Mouse (Mus musculus) skeletal muscle tissue, postnatal 0 days (tissue): ENCODE measurements around the gene Pafah1b3. TPM values are rescaled to one million over a fixed set of nuclear protein-coding genes. Genes with fewer than 3 reads are reported as not detected.

ENCODE experiments used
- polyA plus RNA-seq: library from polyadenylated mRNA; unstranded; fragments of >200 nt; fragmentation: Nextera tagmentation; extraction: Ambion mirVana; gene quantifications from 2 replicates; pipeline ENCODE4 v1.2.1, GENCODE M21; 2015

Pafah1b3 gene
- polyA plus RNA-seq, result 36.2 and 42.4 TPM in 2 replicates

DNA sequence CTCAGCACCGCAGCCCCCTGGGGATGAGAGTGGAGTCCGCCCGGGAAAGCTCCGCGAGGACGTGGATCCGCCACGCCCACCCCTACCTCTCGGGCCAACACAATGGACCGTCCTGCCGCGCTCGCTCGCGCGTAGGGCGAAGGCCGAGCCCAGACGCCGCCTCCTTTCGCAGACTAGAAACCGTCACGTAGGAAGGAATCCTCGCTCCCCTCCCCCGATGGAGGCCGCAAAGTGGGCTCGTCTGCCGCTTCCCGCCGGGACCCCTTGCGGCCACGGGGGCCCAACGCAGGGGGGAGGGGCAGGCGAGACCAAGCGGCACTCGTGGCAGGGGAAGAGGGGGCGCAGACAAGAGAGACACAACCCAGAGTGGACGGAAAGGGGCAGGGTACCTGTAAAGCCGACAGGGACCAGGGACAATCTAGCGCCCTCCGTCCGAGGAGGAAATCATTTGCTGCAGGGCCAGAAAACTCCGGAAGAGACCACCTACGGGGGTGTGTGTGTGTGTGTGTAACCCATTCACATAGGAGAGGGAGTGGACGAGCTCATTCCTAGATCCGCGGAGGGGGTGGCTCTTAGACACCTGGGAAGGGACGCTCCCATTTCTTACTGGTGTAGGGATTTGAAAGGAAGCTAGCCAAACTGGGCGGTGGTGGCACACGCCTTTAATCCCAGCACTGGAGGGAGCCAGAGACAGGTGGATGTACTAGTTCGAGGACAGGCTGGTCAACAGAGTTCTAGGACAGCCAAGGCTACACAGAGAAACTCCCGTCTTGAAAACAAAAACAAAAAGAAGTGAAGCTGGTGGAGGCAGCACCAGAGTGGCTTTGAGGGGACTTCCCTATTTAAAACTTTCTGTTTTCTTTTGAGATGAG lies at the start of gene Pafah1b3:
Gene Pafah1b3, minus strand, starts transcription at position 533 of the 872 bp plus-strand sequence.

DNA sequence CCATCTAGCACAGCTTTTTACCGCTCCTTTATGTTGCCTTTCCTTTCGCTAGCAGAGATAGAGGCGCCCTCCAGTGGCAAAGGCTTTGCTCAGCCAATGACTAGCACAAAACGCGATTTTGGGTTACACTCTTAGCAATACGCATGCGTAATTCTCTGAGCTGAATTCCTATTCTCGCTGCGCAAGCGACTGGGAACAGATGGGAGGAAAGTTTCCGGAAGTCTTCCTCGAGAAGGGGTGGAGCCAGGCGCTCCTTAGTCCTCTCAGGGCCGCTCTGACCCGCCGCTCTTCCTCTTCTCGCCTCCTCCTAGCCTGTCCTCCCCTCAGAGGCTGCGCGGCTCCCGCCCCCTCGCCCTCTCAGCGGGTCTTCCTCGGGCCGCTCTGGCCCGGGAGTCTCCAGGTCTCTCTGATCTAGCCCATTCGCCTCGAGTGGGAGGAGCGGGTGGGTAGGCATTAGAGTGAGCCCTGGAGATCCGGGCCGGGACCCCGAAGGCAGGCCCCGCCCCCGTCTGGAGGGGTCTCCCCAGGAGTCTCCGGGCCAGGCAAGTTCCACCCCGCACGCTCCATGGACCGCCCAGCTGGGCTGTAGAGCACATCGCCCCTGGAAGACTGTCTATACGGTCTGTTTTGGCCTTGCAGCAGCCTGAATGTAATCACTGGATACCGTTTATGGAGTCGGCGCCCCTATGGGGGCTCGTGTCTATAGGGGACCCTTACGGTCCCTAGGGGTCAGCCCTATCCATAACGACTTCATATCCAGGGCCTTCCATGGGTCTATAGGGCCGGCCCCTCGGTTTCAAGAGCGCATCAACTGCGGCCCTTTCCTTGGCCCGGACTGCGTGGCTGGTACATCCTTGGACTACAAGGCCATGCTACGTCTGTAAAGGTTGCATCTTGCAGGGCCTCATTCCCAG lies 19.0 kb upstream of the Pafah1b3 start, which contains the start of gene Megf8:
Gene Megf8, plus strand, starts transcription at position 633 of the 914 bp plus-strand sequence.

DNA sequence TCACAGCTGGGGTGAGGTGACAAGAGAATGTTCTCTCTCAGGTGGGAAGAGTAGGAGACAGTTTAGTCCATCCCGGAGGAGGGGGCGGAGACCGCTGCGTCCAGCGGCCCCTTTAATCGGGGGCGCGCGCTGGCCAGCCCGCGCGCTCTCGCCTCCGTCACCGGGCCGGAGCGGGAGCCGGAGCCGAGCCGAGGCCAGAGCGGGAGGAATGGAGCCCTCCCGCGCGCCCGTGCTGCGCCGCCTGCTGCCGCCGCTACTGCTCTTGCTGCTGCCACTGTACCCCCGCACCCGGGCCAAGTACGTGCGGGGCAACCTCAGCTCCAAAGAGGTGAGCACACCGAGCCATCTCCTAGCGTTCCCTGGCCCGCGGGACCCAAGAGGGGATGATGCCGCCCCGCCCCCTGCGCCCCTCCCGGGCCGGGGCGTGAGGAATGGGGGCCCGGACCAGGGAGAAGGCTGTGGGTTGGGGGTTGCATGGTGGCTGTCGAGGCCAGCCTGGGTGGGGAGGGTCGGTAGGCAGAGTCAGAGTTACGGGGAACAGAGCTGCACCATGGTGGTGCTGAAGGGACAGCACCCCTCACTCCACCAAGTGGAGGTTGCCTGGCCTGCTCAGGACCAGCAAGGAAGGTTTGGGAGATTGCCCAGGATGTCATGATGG lies 8.3 kb upstream of the Pafah1b3 start, which contains the start of gene Tmem145:
Gene Tmem145, plus strand, starts transcription at position 151 of the 658 bp plus-strand sequence.

DNA sequence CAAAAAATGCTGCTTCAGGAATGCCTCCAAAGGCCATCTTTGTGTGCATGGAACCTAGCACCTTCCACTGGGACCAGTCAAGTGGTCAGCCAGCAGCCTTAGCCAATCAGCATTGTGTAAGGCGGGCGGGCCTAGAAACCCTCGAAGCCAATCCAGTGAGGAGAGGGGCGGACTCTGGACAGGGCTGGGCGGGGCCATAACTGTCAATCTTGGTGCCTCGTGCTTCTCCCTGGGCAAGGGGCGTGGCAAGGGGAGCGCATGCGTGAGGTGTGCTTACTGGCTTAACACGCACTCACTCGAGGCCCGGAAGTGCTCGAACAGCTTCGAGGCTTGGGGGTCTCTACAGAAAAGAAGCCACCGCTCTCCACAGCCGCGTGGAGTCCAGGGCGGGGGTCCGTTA lies 3.3 kb upstream of the Pafah1b3 start, which contains the start of gene Prr19:
Gene Prr19, plus strand, starts transcription at position 349 of the 400 bp plus-strand sequence.

DNA sequence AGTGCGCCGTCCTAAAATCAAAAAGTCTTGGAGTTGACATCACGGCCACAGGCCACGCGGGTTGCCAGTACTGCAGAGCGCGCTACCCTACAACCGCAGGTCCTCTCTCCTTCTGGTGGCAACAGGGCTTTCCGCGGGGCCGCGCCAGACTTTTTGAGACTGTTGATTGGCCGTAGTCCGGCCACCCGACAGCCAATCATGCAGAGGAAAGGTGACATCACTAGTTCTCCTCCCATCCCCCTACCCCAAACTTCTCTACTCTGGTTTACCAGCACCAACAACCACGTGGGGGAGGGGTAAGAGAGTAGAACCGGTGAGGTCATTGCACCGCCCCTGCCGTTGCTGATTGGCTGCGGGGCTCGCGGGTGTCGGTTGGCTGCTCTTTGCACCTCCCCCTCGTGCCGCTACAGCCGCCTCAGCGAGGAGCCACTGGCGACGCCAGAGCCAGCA lies 30.5 kb downstream of the Pafah1b3 start, which contains the start of gene Cic:
Gene Cic, plus strand, starts transcription at position 404 of the 450 bp plus-strand sequence.

DNA sequence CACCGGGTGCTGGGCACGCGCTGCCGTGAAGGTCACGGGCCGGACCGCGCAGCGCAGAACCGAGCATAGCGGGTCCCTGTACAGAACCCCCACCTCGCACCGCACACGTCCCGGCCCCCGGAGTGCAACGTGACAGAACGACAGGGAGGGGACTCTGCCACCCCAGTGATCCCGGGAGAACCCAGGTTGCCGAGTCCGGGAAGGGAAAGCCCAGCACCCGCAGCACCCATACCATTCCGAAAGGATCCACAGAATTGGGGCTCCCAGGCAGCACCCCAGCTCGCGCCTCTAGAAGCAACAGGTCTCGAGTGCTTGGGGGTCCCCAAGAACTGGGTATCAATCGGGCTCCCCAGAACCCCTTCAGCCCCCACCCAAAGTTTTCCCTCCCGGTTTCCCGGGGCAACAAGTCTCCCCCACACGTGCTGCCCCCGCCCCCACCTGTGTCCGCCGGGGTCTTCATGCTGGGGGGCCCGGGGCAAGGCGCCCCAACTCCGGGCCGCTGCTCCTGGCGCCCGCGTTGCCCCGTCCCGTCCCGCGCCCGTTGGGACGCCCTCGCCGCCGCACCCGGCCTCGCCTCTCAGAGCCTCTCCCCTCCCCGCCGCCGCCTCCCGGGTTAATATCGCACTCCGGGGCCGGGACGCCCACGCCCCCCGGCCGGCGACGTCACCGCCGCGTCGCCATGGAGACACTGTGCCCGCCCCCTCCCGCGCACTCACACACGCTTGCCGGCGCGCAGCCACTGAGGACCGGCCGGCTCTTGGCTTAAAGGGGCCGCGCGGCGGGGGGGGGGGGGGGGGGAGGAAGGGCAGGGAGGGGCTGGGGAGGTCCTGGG lies 47.4 kb downstream of the Pafah1b3 start, which contains the start of gene Erf:
Gene Erf, minus strand, starts transcription at position 621 of the 832 bp plus-strand sequence.

Other genes starting within 250 kb of the Pafah1b3 start
- 1.5 and 2.2 TPM in 2 replicates for gene Grik5, start 225.6 kb downstream of the Pafah1b3 start, polyA plus RNA-seq
- 9.0 and 9.4 TPM in 2 replicates for gene Zfp574, start 225.4 kb downstream of the Pafah1b3 start, polyA plus RNA-seq
- gene Pou2f2, start 118.3 kb downstream of the Pafah1b3 start, polyA plus RNA-seq, result 0.42 and 0.46 TPM in 2 replicates
- 6.5 and 7.9 TPM in 2 replicates for gene Dedd2, start 77.4 kb downstream of the Pafah1b3 start, polyA plus RNA-seq
- 1.4 and 1.8 TPM in 2 replicates for gene Zfp526, start 76.6 kb downstream of the Pafah1b3 start, polyA plus RNA-seq
- 6.6 and 8.2 TPM in 2 replicates for gene Gsk3a, start 60.1 kb downstream of the Pafah1b3 start, polyA plus RNA-seq
- 5.6 and 8.0 TPM in 2 replicates for gene Erf, start 47.2 kb downstream of the Pafah1b3 start, polyA plus RNA-seq
- gene Cic, start 30.3 kb downstream of the Pafah1b3 start, polyA plus RNA-seq, result 14.1 and 16.4 TPM in 2 replicates
- gene Prr19, start 3.4 kb upstream of the Pafah1b3 start, polyA plus RNA-seq, result 0.10 TPM in 1 of 2 replicates, not detected in the other
- not detected in 2 replicates for gene Tmem145, start 8.1 kb upstream of the Pafah1b3 start, polyA plus RNA-seq
- gene Megf8, start 19.2 kb upstream of the Pafah1b3 start, polyA plus RNA-seq, result 5.9 and 6.2 TPM in 2 replicates
- gene Cnfn, start 71.7 kb upstream of the Pafah1b3 start, polyA plus RNA-seq, result 21.2 TPM in 1 of 2 replicates, not detected in the other
- gene Lipe, start 100.7 kb upstream of the Pafah1b3 start, polyA plus RNA-seq, result 20.7 and 82.3 TPM in 2 replicates
- not detected in 2 replicates for gene Cxcl17, start 114.9 kb upstream of the Pafah1b3 start, polyA plus RNA-seq
- 4.0 and 4.1 TPM in 2 replicates for gene Ceacam1, start 179.6 kb upstream of the Pafah1b3 start, polyA plus RNA-seq
- gene Ceacam2, start 241.9 kb upstream of the Pafah1b3 start, polyA plus RNA-seq, result not detected in 2 replicates